Mouse (Mus musculus) adrenal gland, postnatal 0 days (tissue): ENCODE data around the gene Tmem204. TPM values are rescaled to one million over a fixed set of nuclear protein-coding genes. Genes with fewer than 3 reads are reported as not detected.

ENCODE experiments used
- polyA plus RNA-seq: library from polyadenylated mRNA; unstranded; fragments of >200 nt; fragmentation: Nextera tagmentation; extraction: Ambion mirVana; gene quantifications from 2 replicates; pipeline ENCODE4 v1.2.1, GENCODE M21; 2015

Gene Tmem204
- polyA plus RNA-seq = 47.0 and 48.5 TPM in 2 replicates

DNA sequence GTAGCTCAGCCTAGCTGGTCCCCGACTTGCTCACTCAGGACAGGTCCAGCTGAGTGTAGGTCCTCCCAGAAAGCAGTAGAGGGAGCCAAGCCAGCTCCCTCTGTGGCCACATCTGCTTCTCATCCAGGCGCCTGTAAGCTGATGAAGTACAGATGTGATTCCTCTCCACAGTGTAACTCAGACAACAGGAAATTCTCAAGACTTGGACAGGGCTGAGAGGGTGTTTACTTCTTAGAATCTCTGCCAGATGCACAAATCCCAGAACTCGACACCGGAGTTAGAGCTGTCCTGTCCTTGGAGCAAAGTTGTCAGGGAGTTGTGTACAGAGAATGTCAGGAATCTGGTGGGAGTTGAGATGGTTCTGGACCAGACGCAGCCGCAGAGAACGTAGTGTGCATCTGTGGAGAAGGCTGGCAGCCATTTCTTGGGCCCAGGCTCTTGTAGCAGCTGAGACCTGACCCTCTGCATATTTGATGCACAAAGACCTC, at the start of gene Tmem204:
Gene Tmem204, minus strand, starts transcription at position 148 of the 488 bp plus-strand sequence.

DNA sequence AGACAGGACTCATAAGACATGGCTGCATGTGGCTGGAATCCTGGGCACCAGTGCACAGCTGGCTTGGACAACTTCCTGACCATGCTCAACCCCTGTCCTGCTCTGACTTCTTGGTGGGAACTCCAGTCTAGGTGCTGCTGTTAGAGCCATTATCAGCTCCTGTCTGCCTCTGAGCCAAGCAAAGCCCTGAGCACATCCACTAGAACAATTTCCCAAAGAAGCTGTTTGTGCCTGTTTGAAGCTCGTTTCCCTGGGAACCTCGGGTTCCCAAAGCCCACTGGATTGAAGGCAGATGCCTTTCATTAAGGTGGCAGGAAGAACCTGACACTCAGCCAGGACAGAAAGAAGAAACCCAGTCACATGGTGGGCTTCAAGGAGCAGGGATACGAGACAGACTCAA, 37.0 kb upstream of the Tmem204 start, which contains the start of gene Ptx4:
Gene Ptx4, plus strand, starts transcription at position 355 of the 400 bp plus-strand sequence.

GRCm38 (mm10) chr17:25115664-25116432, 32.5 kb upstream of the Tmem204 start, which contains the start of gene Telo2:
Gene Telo2, minus strand, starts transcription at chr17:25115967.

DNA sequence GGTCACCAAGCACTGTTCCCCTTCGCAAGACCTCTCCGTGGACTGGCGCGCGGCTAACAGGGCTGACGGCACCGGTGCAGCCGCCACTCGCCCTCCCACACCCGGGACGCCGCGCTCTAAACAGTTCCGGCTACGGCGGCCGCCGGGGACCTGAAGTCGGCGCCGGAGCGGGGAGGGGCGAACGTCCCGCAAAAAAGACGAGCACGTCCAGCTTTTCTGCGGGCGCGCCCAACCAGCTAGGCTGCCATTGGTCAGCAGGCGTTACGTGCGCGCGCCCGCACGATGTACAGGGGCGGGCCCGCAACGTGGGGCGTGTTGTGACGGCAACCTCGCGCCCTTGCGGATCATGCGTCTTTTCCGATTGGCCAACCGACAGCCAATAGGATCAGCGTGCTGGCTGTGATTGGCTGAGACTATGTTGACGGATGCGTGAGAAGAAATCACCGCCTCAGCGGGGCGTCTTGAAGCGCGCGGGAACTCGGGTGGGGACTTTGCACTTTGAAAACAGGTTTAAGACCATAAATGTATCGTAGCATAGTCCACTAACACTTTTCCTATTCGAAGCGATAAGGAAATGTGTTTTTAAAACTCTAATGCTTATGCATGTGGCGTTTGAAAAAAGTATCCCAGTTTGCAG, 67.6 kb downstream of the Tmem204 start, which contains the start of the genes Cramp1l and Ift140:
Gene Cramp1l, minus strand, starts transcription at position 134 of the 637 bp plus-strand sequence.
Gene Ift140, plus strand, starts transcription at position 431 of the 637 bp plus-strand sequence.

Other genes starting within 250 kb of the Tmem204 start
- gene Hagh, start 243.4 kb downstream of the Tmem204 start, polyA plus RNA-seq = 56.0 and 73.6 TPM in 2 replicates
- 19.9 and 26.7 TPM in 2 replicates for gene Fahd1, start 233.2 kb downstream of the Tmem204 start, polyA plus RNA-seq
- gene Igfals, start 217.6 kb downstream of the Tmem204 start, polyA plus RNA-seq = 0.32 and 0.88 TPM in 2 replicates
- gene Nubp2, start 197.2 kb downstream of the Tmem204 start, polyA plus RNA-seq = 47.2 and 66.1 TPM in 2 replicates
- 35.1 and 41.0 TPM in 2 replicates for gene Spsb3, start 196.9 kb downstream of the Tmem204 start, polyA plus RNA-seq
- gene Eme2, start 188.5 kb downstream of the Tmem204 start, polyA plus RNA-seq = 23.7 and 39.5 TPM in 2 replicates
- gene Mrps34, start 188.5 kb downstream of the Tmem204 start, polyA plus RNA-seq = 124 and 213 TPM in 2 replicates
- 122 and 135 TPM in 2 replicates for gene Nme3, start 187.1 kb downstream of the Tmem204 start, polyA plus RNA-seq
- gene Mapk8ip3, start 146.6 kb downstream of the Tmem204 start, polyA plus RNA-seq = 22.8 and 25.6 TPM in 2 replicates
- 40.1 and 42.0 TPM in 2 replicates for gene Jpt2, start 122.9 kb downstream of the Tmem204 start, polyA plus RNA-seq
- gene Cramp1l, start 67.8 kb downstream of the Tmem204 start, polyA plus RNA-seq = 4.4 and 4.6 TPM in 2 replicates
- 9.8 and 14.3 TPM in 2 replicates for gene Ift140, start 67.5 kb downstream of the Tmem204 start, polyA plus RNA-seq
- gene Telo2, start 32.4 kb upstream of the Tmem204 start, polyA plus RNA-seq = 17.3 and 18.1 TPM in 2 replicates
- 0.17 and 0.25 TPM in 2 replicates for gene Ptx4, start 37.2 kb upstream of the Tmem204 start, polyA plus RNA-seq
- 11.8 and 20.7 TPM in 2 replicates for gene Clcn7, start 49.8 kb upstream of the Tmem204 start, polyA plus RNA-seq
- gene Ccdc154, start 78.9 kb upstream of the Tmem204 start, polyA plus RNA-seq = 0.06 TPM in 1 of 2 replicates, not detected in the other
- 0.33 and 0.40 TPM in 2 replicates for gene Gm38655, start 91.9 kb upstream of the Tmem204 start, polyA plus RNA-seq
- 34.5 and 37.5 TPM in 2 replicates for gene BC003965, start 101.0 kb upstream of the Tmem204 start, polyA plus RNA-seq
- gene Unkl, start 104.8 kb upstream of the Tmem204 start, polyA plus RNA-seq = 6.8 and 7.2 TPM in 2 replicates
- gene Gnptg, start 156.5 kb upstream of the Tmem204 start, polyA plus RNA-seq = 69.2 and 75.2 TPM in 2 replicates
- 59.7 and 65.7 TPM in 2 replicates for gene Tsr3, start 156.6 kb upstream of the Tmem204 start, polyA plus RNA-seq
- gene Baiap3, start 172.8 kb upstream of the Tmem204 start, polyA plus RNA-seq = 7.5 and 11.9 TPM in 2 replicates
- gene Ube2i, start 191.0 kb upstream of the Tmem204 start, polyA plus RNA-seq = 292 and 391 TPM in 2 replicates
- 0.44 and 1.4 TPM in 2 replicates for gene Prss34, start 214.8 kb upstream of the Tmem204 start, polyA plus RNA-seq
- 0.14 and 0.75 TPM in 2 replicates for gene Prss28, start 225.1 kb upstream of the Tmem204 start, polyA plus RNA-seq
- not detected in 2 replicates for gene Prss29, start 235.1 kb upstream of the Tmem204 start, polyA plus RNA-seq